Mouse (Mus musculus) heart, adult 8-10 months (tissue): ENCODE measurements around the gene Gm853. TPM values are rescaled to one million over a fixed set of nuclear protein-coding genes. Genes with fewer than 3 reads are reported as not detected.
A peak's percentile ranks its signal among the peaks of the same experiment; 100 is the strongest.

Experiments used
- DNase-seq: peaks from one replicate; pipeline ENCODE4 v3.0.0; 2022; ENCODE audit warnings: low spot score
- total RNA-seq, 4 experiments: library from RNA; stranded (reverse); gene quantifications; 2 replicates each; pipeline ENCODE4 v1.2.4; 2022

Gm853 gene
- total RNA-seq, 4 experiments from 2014 or later = not detected

DNA sequence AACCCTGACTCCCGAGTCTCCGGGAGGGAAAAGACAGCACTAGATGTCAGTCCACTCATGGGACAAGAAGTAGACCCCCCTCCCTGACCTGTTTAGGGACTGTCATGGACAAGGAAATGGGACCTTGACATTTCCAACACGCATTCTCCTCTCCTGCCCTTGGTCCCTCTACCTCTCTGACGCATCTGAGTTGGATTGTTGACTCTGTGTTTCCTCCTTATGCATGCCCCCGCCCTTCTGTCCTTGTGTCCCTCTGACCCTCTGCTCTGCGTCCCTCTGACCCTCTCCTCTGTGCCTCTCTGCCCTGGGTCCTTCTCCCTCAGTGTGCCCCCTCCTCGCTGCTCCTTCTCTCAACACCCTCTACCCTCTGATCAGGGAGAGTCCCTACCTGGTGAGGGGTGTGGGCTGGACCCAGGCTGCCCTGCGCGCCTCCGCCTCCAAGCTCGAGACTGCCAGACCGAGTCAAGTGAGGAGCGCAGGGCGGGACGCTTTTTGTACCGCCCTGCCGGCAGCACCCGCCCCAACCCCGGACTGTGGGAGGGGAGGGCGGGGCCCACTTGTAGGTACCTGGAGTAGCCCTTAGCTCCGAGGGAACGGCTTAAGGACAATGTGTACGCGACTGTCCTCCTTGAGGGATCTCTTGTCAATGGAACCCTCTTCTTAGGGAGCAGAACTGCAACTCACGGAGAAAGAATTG, 47.7 kb downstream of the Gm853 start:
- DNase-seq = peak; percentile 70

GRCm38 (mm10) chr4:130173911-130174311, 48.3 kb downstream of the Gm853 start:
- no peak for DNase-seq

- peak; percentile 33 for DNase-seq
Observed at GRCm38 (mm10) chr4:130173060-130173822, 49.0 kb downstream of the Gm853 start.

DNA sequence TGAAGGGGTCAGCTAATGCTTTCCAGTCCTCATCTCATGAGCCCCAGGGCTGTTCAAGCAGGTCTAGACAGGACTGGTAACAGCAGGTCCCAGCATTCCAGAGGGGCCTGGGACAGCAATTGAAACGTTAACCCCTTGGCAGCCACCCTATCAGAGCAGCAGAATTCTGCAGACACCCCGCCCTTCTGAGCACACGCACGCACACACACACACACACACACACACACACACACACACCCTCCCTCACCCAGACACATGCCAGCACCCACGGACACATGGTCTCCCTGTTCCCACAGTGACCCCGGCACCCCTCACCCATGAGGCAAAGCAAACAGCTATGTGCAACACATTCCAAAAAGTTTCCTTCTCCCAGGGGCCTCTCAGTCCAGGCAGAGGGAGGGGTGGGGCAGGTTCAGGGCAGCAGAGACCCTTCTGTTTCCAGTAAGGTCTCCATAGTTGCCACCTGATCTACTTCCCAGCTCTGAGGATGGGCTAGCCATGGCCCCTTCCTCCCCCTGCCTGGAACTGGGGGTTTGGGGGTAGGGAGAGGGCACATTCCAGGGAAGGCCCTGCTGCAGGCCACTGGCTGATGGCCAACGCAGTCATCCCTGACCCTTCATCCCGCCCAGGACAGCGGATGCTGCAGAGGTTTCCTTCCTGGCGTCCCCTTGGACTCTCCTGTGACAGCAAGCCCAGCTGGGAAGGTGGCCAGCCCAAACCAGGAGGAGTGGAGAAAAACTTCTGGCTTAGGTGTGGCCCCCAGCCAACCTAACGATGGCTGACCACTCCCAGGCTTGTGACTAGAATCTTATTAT, 50.0 kb downstream of the Gm853 start:
- DNase-seq = peak; percentile 85

- no peak for DNase-seq
Observed at GRCm38 (mm10) chr4:130170362-130170761, 51.8 kb downstream of the Gm853 start.

DNA sequence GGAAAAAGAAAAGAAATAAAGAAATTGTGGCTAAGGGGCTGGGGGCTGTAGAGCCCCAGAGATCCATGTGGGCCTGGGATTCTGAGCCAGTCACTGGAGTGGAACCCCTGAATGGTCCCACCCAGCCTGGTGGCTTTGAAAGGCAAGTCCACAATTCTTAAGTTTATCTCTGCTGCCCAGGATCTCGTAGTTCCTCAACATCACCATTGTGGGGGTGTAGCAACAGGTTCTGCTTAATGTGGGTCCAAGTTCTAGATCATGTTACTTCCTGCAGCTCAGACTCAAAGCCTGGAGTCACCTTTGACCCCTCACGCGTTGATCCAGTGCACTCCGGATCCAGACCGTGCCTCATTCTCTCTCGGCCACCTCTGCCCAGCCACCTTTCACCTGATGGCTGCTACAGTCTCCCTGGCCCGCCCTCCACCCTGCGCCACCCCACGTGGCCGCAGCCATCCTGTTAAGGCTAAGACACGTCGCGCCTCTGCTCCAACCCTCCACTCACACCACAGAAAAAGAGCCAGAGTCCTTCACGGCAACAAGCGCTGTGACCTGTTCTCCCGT, 52.7 kb downstream of the Gm853 start:
- no peak for DNase-seq

GRCm38 (mm10) chr4:130168280-130169183, 53.7 kb downstream of the Gm853 start:
- DNase-seq = peak; percentile 95

DNA sequence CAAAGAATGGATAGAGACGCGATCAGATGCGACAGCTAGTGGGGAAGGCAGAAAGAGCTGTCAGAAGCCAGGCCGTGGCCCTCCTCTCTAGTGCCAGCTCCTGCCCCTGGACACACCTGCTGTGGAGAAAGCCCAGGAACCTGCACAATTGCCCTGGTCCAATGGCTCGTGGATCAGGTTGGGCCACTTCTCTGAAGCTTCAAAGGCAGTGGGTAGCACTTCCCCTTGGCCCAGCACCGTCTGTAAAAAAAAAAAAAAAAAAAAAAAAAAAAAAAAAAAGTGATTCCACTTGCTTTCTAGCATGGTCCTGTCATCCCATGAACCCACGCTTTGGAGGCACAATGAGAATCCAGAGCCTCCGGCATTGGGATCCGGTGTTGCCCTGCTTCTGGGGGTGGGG, 54.4 kb downstream of the Gm853 start:
- no peak for DNase-seq

GRCm38 (mm10) chr4:130167321-130167720, 54.9 kb downstream of the Gm853 start:
- DNase-seq = no peak

DNA sequence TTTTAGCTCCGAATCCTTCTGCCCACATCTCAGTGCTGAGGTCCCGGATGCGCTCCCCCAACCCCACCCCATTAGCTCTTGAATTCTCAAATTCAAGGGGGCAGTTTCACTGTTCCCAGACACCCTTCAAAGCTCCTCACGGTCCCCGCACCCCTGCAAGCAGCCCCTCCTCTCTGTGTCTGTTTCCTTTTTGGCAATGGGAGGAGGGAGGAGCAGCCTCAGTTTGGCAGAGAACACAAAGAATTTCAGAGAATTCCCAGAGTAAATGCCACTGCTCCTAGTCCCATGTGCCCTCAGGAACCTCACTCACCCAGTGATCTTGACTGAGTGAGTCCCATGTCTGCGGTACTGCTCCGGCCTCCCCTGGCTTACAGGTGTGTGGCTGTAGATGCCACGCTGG, 55.6 kb downstream of the Gm853 start:
- peak; percentile 41 for DNase-seq

GRCm38 (mm10) chr4:130166061-130166460, 56.1 kb downstream of the Gm853 start:
- DNase-seq = no peak

- no peak for DNase-seq
Observed at GRCm38 (mm10) chr4:130164121-130164520, 58.1 kb downstream of the Gm853 start.

GRCm38 (mm10) chr4:130163391-130163861, 58.8 kb downstream of the Gm853 start:
- DNase-seq = peak; percentile 73

DNA sequence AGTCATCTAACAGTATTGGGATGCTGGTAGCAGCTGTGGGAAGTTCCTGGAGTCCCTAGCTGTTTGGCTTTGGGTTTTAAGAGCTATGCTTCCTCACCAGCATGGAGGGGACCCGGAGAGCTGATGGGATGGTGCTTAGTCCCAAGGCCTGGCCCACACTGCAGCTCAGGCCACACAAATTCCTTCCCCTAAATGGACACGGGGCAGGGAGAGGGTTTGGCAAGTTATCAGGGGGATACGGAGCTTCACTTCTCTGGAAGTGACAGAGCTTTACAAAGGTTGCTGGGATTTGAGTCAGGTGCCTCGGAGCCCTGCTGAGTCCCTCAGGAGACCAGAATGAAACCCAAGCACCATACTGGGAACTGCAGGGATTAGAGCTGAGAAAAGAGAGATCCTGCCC, 60.9 kb downstream of the Gm853 start:
- DNase-seq = no peak

Other genes with a start within 250 kb of the Gm853 start
- 1 to 10 TPM; 1.7 to 2.3 (median 1.9) TPM for gene Adgrb2, start 237.5 kb downstream of the Gm853 start, total RNA-seq
- gene Col16a1, start 174.6 kb downstream of the Gm853 start, total RNA-seq = 1 to 10 TPM; 3.6 to 8.0 (median 4.8) TPM
- gene Pef1, start 119.8 kb downstream of the Gm853 start, total RNA-seq = 10 to 100 TPM; 31.1 to 42.7 (median 38.2) TPM
- gene Hcrtr1, start 83.0 kb downstream of the Gm853 start, total RNA-seq = not detected
- gene Tinagl1, start 47.3 kb downstream of the Gm853 start, total RNA-seq = 10 to 100 TPM; 44.8 to 57.2 (median 49.5) TPM
- 1 to 10 TPM; 1.9 to 3.7 (median 2.6) TPM for gene Serinc2, start 56.8 kb upstream of the Gm853 start, total RNA-seq
- gene Fabp3, start 86.2 kb upstream of the Gm853 start, total RNA-seq = 1,000 to 10,000 TPM; 6,025 to 7,484 (median 6,750) TPM
- gene Gm10570, start 86.3 kb upstream of the Gm853 start, total RNA-seq = under 1 TPM in 1 of 4 experiments, not detected in 3; 0.91 TPM
- gene Zcchc17, start 137.5 kb upstream of the Gm853 start, total RNA-seq = 10 to 100 TPM; 24.2 to 35.4 (median 29.0) TPM
- 10 to 100 TPM; 12.8 to 17.2 (median 16.7) TPM for gene Snrnp40, start 137.7 kb upstream of the Gm853 start, total RNA-seq